Mouse (Mus musculus) ES-E14 (cell line): ENCODE data around the gene Theg.

Experiments
- CHD2 ChIP-seq: IDR thresholded peaks from 2 replicates; pipeline ENCODE4 v1.6.1; 2014; ENCODE audit warnings: mild to moderate bottlenecking, low read depth, low read length, inconsistent platforms
- MAFK ChIP-seq: IDR thresholded peaks from 2 replicates; pipeline ENCODE4 v1.6.1; 2014; ENCODE audit warnings: mild to moderate bottlenecking, low read depth, low read length, inconsistent platforms; ENCODE audit not compliant: insufficient read depth
- ZC3H11A ChIP-seq: IDR thresholded peaks from 2 replicates; pipeline ENCODE4 v1.6.1; 2012; ENCODE audit warnings: low read depth, mild to moderate bottlenecking, inconsistent platforms, low read length, borderline replicate concordance
- ZNF384 ChIP-seq: IDR thresholded peaks from 2 replicates; pipeline ENCODE4 v1.6.1; 2012; ENCODE audit warnings: low read depth, low read length, inconsistent platforms

DNA sequence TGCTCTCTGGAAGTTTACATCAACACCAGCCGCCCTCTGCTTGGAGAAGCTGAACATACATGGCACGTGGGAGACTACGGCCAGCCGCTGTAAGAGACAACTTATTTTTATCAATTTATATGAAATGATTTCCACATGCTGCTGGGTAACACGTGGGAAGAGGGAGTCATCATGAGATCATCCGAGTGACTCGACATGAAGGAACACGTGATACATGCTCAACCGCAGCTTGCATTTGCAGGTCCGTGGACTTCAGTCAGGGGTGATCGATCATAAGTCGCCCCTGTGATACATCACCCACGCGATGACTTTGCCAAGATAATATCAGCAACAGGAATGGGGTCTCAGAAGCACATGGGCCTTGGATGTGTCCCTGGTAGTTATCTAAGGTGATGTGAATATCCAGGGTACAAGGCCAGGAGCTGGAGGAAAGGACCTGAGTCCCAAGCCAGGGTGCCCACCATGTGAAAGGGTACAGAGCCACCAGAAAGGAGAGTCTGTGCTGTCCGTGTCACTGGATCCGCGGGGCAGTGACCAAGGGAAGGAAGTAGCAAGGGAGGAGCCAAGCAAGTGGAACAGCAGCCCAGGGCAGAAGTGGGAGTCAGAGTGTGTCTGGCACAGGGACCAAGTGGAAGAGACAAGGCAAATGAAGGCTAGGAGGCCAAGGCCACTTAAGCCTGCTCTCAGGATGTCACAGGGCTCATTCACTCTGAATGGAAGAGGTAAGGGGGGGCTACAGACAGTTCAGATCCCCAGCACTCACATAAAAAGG lies 46.1 kb upstream of the Theg start:
- TF ChIP-seq CHD2: no peak
- TF ChIP-seq ZNF384: no peak
- TF ChIP-seq MAFK: no peak
- no peak for TF ChIP-seq ZC3H11A
